Mouse (Mus musculus) CH12.LX (cell line): ENCODE data around the gene Lypd6b. TPM values are rescaled to one million over a fixed set of nuclear protein-coding genes. Genes with fewer than 3 reads are reported as not detected.

Experiments used
- DNase-seq: peaks from one replicate; pipeline ENCODE4 v3.0.0-alpha.2; 2013; ENCODE audit errors: extremely low read depth
- H3K27ac ChIP-seq: 2 replicates; pipeline ENCODE4 v1.5.1; 2012; ENCODE audit warnings: low read depth, mild to moderate bottlenecking, control low read depth, moderate library complexity; ENCODE audit not compliant: insufficient read depth
- H3K27me3 ChIP-seq: replicated peaks from 2 replicates; pipeline ENCODE3; 2012; ENCODE audit warnings: inconsistent platforms
- H3K36me3 ChIP-seq, 2 experiments: replicated peaks in 1 of 2; 2 replicates each; pipeline versions ENCODE3 to v1.6.1; 2012; ENCODE audit warnings: inconsistent platforms in 1 of 2, low read length in 1 of 2, mild to moderate bottlenecking in 1 of 2, mixed read lengths in 1 of 2, moderate library complexity in 1 of 2; ENCODE audit not compliant: control insufficient read depth in 1 of 2, insufficient read depth in 1 of 2
- H3K4me1 ChIP-seq, 2 experiments: 2 replicates each; pipeline ENCODE4 v1.6.1; 2012; ENCODE audit warnings: inconsistent platforms in 1 of 2, moderate library complexity in 1 of 2; ENCODE audit not compliant: insufficient read depth in 2 of 2, control insufficient read depth in 1 of 2
- H3K4me2 ChIP-seq: 2 replicates; pipeline ENCODE4 v1.6.1; 2012; ENCODE audit warnings: low read depth, mild to moderate bottlenecking, control low read depth; ENCODE audit not compliant: poor library complexity, insufficient read depth, severe bottlenecking
- H3K4me3 ChIP-seq, 3 experiments: fragments of 150-350 bp in 1 of 3; sonication (generic) in 1 of 3; replicated peaks in 1 of 3; 2 replicates each; pipeline versions ENCODE3 to v1.5.1; 2011 to 2012; ENCODE audit warnings: low read depth in 2 of 3, low read length in 2 of 3, mild to moderate bottlenecking in 2 of 3, moderate library complexity in 2 of 3, control low read depth in 1 of 3, improper control_type of control experiment in 1 of 3, inconsistent platforms in 1 of 3, mixed read lengths in 1 of 3; ENCODE audit not compliant: poor library complexity in 1 of 3
- H3K79me2 ChIP-seq: replicated peaks from 2 replicates; pipeline ENCODE4 v1.6.1; 2012; ENCODE audit warnings: mild to moderate bottlenecking, moderate library complexity; ENCODE audit not compliant: control insufficient read depth, poor library complexity, insufficient read depth, severe bottlenecking; ENCODE audit errors: extremely low read depth
- H3K9ac ChIP-seq: 2 replicates; pipeline ENCODE4 v1.6.1; 2012; ENCODE audit warnings: low read depth, mild to moderate bottlenecking, control low read depth, moderate library complexity; ENCODE audit not compliant: insufficient read depth
- H3K9me3 ChIP-seq: replicated peaks from 2 replicates; pipeline ENCODE3; 2012; ENCODE audit warnings: low read length, inconsistent platforms, mixed read lengths
- BHLHE40 ChIP-seq: IDR thresholded peaks from 2 replicates; pipeline ENCODE4 v1.6.1; 2011; ENCODE audit warnings: mild to moderate bottlenecking, low read depth, low read length, improper control_type of control experiment
- CHD2 ChIP-seq: IDR thresholded peaks from 2 replicates; pipeline ENCODE4 v1.6.1; 2011; ENCODE audit warnings: low read length, improper control_type of control experiment
- E2F4 ChIP-seq: IDR thresholded peaks from 2 replicates; pipeline ENCODE4 v1.6.1; 2011; ENCODE audit warnings: low read depth, low read length, improper control_type of control experiment; ENCODE audit not compliant: insufficient replicate concordance
- GABPA ChIP-seq: IDR thresholded peaks from 2 replicates; pipeline ENCODE4 v1.6.1; 2012; ENCODE audit warnings: low read depth, low read length, improper control_type of control experiment, inconsistent platforms; ENCODE audit not compliant: insufficient replicate concordance
- IRF4 ChIP-seq: IDR thresholded peaks from 2 replicates; pipeline ENCODE4 v1.6.1; 2014; ENCODE audit warnings: low read depth, mild to moderate bottlenecking, inconsistent platforms, low read length, improper control_type of control experiment
- JUND ChIP-seq: conservative IDR thresholded peaks from 2 replicates; pipeline ENCODE4 v1.6.1; 2011; ENCODE audit warnings: low read depth, low read length, improper control_type of control experiment
- MAZ ChIP-seq: IDR thresholded peaks from 2 replicates; pipeline ENCODE4 v1.6.1; 2012; ENCODE audit warnings: low read depth, mild to moderate bottlenecking, inconsistent platforms, low read length, improper control_type of control experiment, moderate library complexity
- MXI1 ChIP-seq: IDR thresholded peaks from 2 replicates; pipeline ENCODE4 v1.6.1; 2011; ENCODE audit warnings: mild to moderate bottlenecking, low read depth, low read length, improper control_type of control experiment
- MYC ChIP-seq: IDR thresholded peaks from 2 replicates; pipeline ENCODE4 v1.6.1; 2011; ENCODE audit warnings: low read depth, mild to moderate bottlenecking, improper control_type of control experiment, low read length
- PAX5 ChIP-seq: IDR thresholded peaks from 2 replicates; pipeline ENCODE4 v1.6.1; 2012; ENCODE audit warnings: low read length, inconsistent platforms, mixed read lengths
- POLR2AphosphoS2 ChIP-seq: IDR thresholded peaks from 2 replicates; pipeline ENCODE4 v1.6.1; 2011; ENCODE audit warnings: low read depth, low read length, improper control_type of control experiment
- RAD21 ChIP-seq: IDR thresholded peaks from 2 replicates; pipeline ENCODE4 v1.6.1; 2011; ENCODE audit warnings: low read depth, mild to moderate bottlenecking, low read length, improper control_type of control experiment, moderate library complexity
- RCOR1 ChIP-seq: conservative IDR thresholded peaks from 2 replicates; pipeline ENCODE4 v1.6.1; 2012; ENCODE audit warnings: low read depth, mild to moderate bottlenecking, inconsistent platforms, low read length, improper control_type of control experiment
- SIN3A ChIP-seq: IDR thresholded peaks from 2 replicates; pipeline ENCODE4 v1.6.1; 2012; ENCODE audit warnings: low read length, improper control_type of control experiment, inconsistent platforms
- TBP ChIP-seq: conservative IDR thresholded peaks from 2 replicates; pipeline ENCODE4 v1.6.1; 2011; ENCODE audit warnings: low read depth, low read length, improper control_type of control experiment
- TCF12 ChIP-seq: IDR thresholded peaks from 2 replicates; pipeline ENCODE4 v1.6.1; 2014; ENCODE audit warnings: low read depth, mild to moderate bottlenecking, inconsistent platforms, low read length, improper control_type of control experiment
- UBTF ChIP-seq: IDR thresholded peaks from 2 replicates; pipeline ENCODE4 v1.6.1; 2012; ENCODE audit warnings: low read depth, mild to moderate bottlenecking, inconsistent platforms, low read length, improper control_type of control experiment, moderate library complexity
- USF1 ChIP-seq: IDR thresholded peaks from 2 replicates; pipeline ENCODE4 v1.6.1; 2014; ENCODE audit warnings: low read depth, mild to moderate bottlenecking, inconsistent platforms, low read length, improper control_type of control experiment
- USF2 ChIP-seq: conservative IDR thresholded peaks from 2 replicates; pipeline ENCODE4 v1.6.1; 2011; ENCODE audit warnings: low read depth, low read length, improper control_type of control experiment
- ZNF384 ChIP-seq: IDR thresholded peaks from 2 replicates; pipeline ENCODE4 v1.6.1; 2012; ENCODE audit warnings: low read depth, low read length, improper control_type of control experiment, inconsistent platforms
- dilution Hi-C: fragments of 300-500 bp; cut with MboI; formaldehyde crosslinking; loops from 2 replicates; pipeline ENCODE4 v1.14.3; 2020; ENCODE audit warnings: low sequenced_read_pairs; ENCODE audit not compliant: extremely low pct_unique_long_range_greater_than_20kb, extremely low pct_ligation_motif_present
- in situ Hi-C: fragments of 300-500 bp; cut with MboI; formaldehyde crosslinking; loops from 3 replicates; pipeline ENCODE4 v1.14.3; 2019; ENCODE audit warnings: low sequenced_read_pairs, low pct_ligation_motif_present, low pct_unique_long_range_greater_than_20kb, mixed read lengths
- polyA plus RNA-seq: library from polyadenylated mRNA; unstranded; fragments of >175 nt; gene quantifications from 2 replicates; pipeline ENCODE4 v1.2.1, GENCODE M21; 2012; ENCODE audit warnings: low read depth; ENCODE audit not compliant: insufficient read length
- total RNA-seq, 2 experiments: library from RNA; depleted of rRNA; stranded (reverse); fragments of 300-350 nt in 1 of 2; fragments of >200 nt in 1 of 2; gene quantifications; 2 replicates each; pipeline ENCODE4 v1.2.3; 2012 to 2014

The Lypd6b gene
- total and polyA plus RNA-seq, 3 experiments: 0.15 to 1.4 TPM; not detected in 1

- Histone ChIP-seq H3K27me3 (no peaks in the 10 kb centered on the region), H3K79me2 (no peaks in the 10 kb centered on the region), H3K4me3 (no peak overlapping the region), H3K4me1 (peaks cover 0 to 2% of the 10 kb centered on the region in 2 experiments; a peak in 1 of 4 replicates), H3K27ac (no peak overlapping the region), H3K4me2 (no peak overlapping the region), H3K9ac (no peak overlapping the region), H3K9me3 (no peaks in the 10 kb centered on the region), H3K36me3 (no peaks in the 10 kb centered on the region)
- dilution Hi-C loops (no loop called here), in situ Hi-C loops (no loop called here)
- no peak for TF ChIP-seq UBTF
- no peak for TF ChIP-seq E2F4
- no peak for TF ChIP-seq TBP
- TF ChIP-seq RAD21: no peak
- TF ChIP-seq TCF12: no peak
- no peak for TF ChIP-seq USF2
- TF ChIP-seq PAX5: no peak
- TF ChIP-seq POLR2AphosphoS2: no peak
- DNase-seq: no peak
These were observed 95.0 kb downstream of the Lypd6b start for GRCm38 (mm10) chr2:49882461-49882860.

- dilution Hi-C loops: no loop called here
- no peak overlapping the region for H3K27ac ChIP-seq
- H3K9ac ChIP-seq: no peak overlapping the region
- H3K4me3 ChIP-seq: no peak overlapping the region
- no peaks in the 10 kb centered on the region for H3K79me2 ChIP-seq
- no peak for DNase-seq
- peaks cover 0 to 2% of the 10 kb centered on the region in 2 experiments; a peak in 1 of 4 replicates for H3K4me1 ChIP-seq
- no peaks in the 10 kb centered on the region for H3K9me3 ChIP-seq
- in situ Hi-C loops: no loop called here
- no peak overlapping the region for H3K4me2 ChIP-seq
- no peaks in the 10 kb centered on the region for H3K36me3 ChIP-seq
- TF ChIP-seq ZNF384: no peak
- H3K27me3 ChIP-seq: no peaks in the 10 kb centered on the region
These were observed 96.5 kb downstream of the Lypd6b start for GRCm38 (mm10) chr2:49883990-49884389.

GRCm38 (mm10) chr2:49886209-49886608, 98.7 kb downstream of the Lypd6b start:
- Histone ChIP-seq H3K27ac (no peak overlapping the region), H3K9ac (no peak overlapping the region), H3K4me3 (no peak overlapping the region), H3K4me1 (no peaks in the 10 kb centered on the region; a peak in 1 of 4 replicates), H3K9me3 (no peaks in the 10 kb centered on the region), H3K27me3 (no peaks in the 10 kb centered on the region), H3K79me2 (no peaks in the 10 kb centered on the region), H3K36me3 (no peaks in the 10 kb centered on the region), H3K4me2 (no peak overlapping the region)
- in situ Hi-C loops (no loop called here), dilution Hi-C loops (no loop called here)
- no peak for DNase-seq
- TF ChIP-seq IRF4 (no peak), GABPA (no peak), RCOR1 (no peak), CHD2 (no peak), MYC (no peak), JUND (no peak), BHLHE40 (no peak), MXI1 (no peak), SIN3A (no peak), UBTF (no peak), MAZ (no peak), USF1 (no peak)
